9 mouse cellular contexts compared by ENCODE assay signal in genomic region chr14:27413961-27414360, GRCm38 (mm10). TPM values are rescaled to one million over a fixed set of nuclear protein-coding genes. Genes with fewer than 3 reads are reported as not detected.
DNase-seq lines count a peak whose midpoint lies in the region; ATAC-seq and TF ChIP-seq lines count a peak whose summit lies in the region.
"Had no signal": no experiment of that assay in that cellular context is flagged by ENCODE, and none has a peak within 500 bp of the region (broad histone marks: within the 10 kb centered on the region; RNA-seq: fewer than 3 reads in every experiment).

No protein-coding gene starts in this region.

- H3K4me3 ChIP-seq in hindbrain, embryonic 11.5 days (ENCODE audit: low read depth, low read length), result no peak overlapping the region
- no peak overlapping the region for H3K4me3 ChIP-seq in hindbrain, embryonic 12.5 days
- H3K4me3 ChIP-seq in stomach, postnatal 0 days (ENCODE audit: low read depth, low read length), result no peak overlapping the region
- no peak overlapping the region for H3K4me3 ChIP-seq in neural tube, embryonic 15.5 days (replicated peaks)
- H3K4me3 ChIP-seq: embryonic facial prominence, embryonic 15.5 days had no signal

- WGBS in hindbrain, embryonic 11.5 days, result 54% methylated on average over 4 of the region's 4 CpGs
- WGBS in hindbrain, embryonic 12.5 days, result 50% methylated on average over 4 of the region's 4 CpGs
- WGBS in stomach, postnatal 0 days, result 30% methylated on average over 4 of the region's 4 CpGs
- WGBS in neural tube, embryonic 15.5 days, result 54% methylated on average over 4 of the region's 4 CpGs

- H3K27me3 ChIP-seq in hindbrain, embryonic 11.5 days (ENCODE audit: control insufficient read depth, insufficient read depth, low read length), result no peaks in the 10 kb centered on the region
- no peaks in the 10 kb centered on the region for H3K27me3 ChIP-seq in hindbrain, embryonic 12.5 days
- no peaks in the 10 kb centered on the region for H3K27me3 ChIP-seq in stomach, postnatal 0 days (ENCODE audit: control insufficient read depth, insufficient read depth, low read length)
- H3K27me3 ChIP-seq in neural tube, embryonic 15.5 days (replicated peaks), result no peaks in the 10 kb centered on the region
- H3K27me3 ChIP-seq: embryonic facial prominence, embryonic 15.5 days had no signal

- no peak overlapping the region for H3K4me2 ChIP-seq in hindbrain, embryonic 11.5 days (replicated peaks; ENCODE audit: low read depth, low read length)
- H3K4me2 ChIP-seq in hindbrain, embryonic 12.5 days (replicated peaks), result no peak overlapping the region
- no peak overlapping the region for H3K4me2 ChIP-seq in stomach, postnatal 0 days (replicated peaks; ENCODE audit: low read depth)
- no peak overlapping the region for H3K4me2 ChIP-seq in neural tube, embryonic 15.5 days
- H3K4me2 ChIP-seq: embryonic facial prominence, embryonic 15.5 days had no signal

- no peak overlapping the region for H3K9ac ChIP-seq in hindbrain, embryonic 11.5 days (ENCODE audit: low read depth, low read length)
- H3K9ac ChIP-seq in hindbrain, embryonic 12.5 days, result no peak overlapping the region
- no peak overlapping the region for H3K9ac ChIP-seq in stomach, postnatal 0 days (ENCODE audit: low read length)
- H3K9ac ChIP-seq in neural tube, embryonic 15.5 days (replicated peaks), result no peak overlapping the region
- H3K9ac ChIP-seq: embryonic facial prominence, embryonic 15.5 days had no signal

- no peak for TF ChIP-seq EP300 in stomach, postnatal 0 days (optimal IDR thresholded peaks at IDR 0.05)

- no peak overlapping the region for H3K27ac ChIP-seq in hindbrain, embryonic 11.5 days (ENCODE audit: low read depth, low read length)
- H3K27ac ChIP-seq in hindbrain, embryonic 12.5 days, result no peak overlapping the region
- no peak overlapping the region for H3K27ac ChIP-seq in stomach, postnatal 0 days (replicated peaks)
- H3K27ac ChIP-seq in neural tube, embryonic 15.5 days (replicated peaks), result no peak overlapping the region
- H3K27ac ChIP-seq: embryonic facial prominence, embryonic 15.5 days had no signal

- TF ChIP-seq CTCF in stomach, postnatal 0 days (IDR thresholded peaks at IDR 0.05; ENCODE audit: low read depth), result peak; percentile 89

- no peak for ATAC-seq in hindbrain, embryonic 11.5 days (ENCODE audit: low FRiP score)
- ATAC-seq in hindbrain, embryonic 12.5 days (ENCODE audit: low FRiP score), result no peak
- ATAC-seq in stomach, postnatal 0 days (ENCODE audit: low FRiP score, low TSS enrichment), result no peak
- no peak for ATAC-seq in neural tube, embryonic 15.5 days (ENCODE audit: low FRiP score)

- DNase-seq in hindbrain, embryonic 11.5 days (ENCODE audit: low spot score), result peak; percentile 26
- DNase-seq in 3T3-L1 (ENCODE audit: low read depth, low spot score), result peak; percentile 75
- peak; percentile 38 for DNase-seq in ES-CJ7 (ENCODE audit: low read depth, low spot score)
- peak; percentile 56 for DNase-seq in forelimb bud, embryonic 11.5 days (ENCODE audit: low read depth, low spot score)
- no peak for DNase-seq in stomach, postnatal 0 days (ENCODE audit: low spot score)
- DNase-seq in ovary, postnatal 10 days (ENCODE audit: low spot score), result no peak

- no peaks in the 10 kb centered on the region for H3K9me3 ChIP-seq in hindbrain, embryonic 11.5 days (ENCODE audit: control insufficient read depth, low read length)
- H3K9me3 ChIP-seq in hindbrain, embryonic 12.5 days (replicated peaks), result no peaks in the 10 kb centered on the region
- no peaks in the 10 kb centered on the region for H3K9me3 ChIP-seq in stomach, postnatal 0 days (ENCODE audit: control insufficient read depth, low read length)
- no peaks in the 10 kb centered on the region for H3K9me3 ChIP-seq in neural tube, embryonic 15.5 days (replicated peaks)
- H3K9me3 ChIP-seq: embryonic facial prominence, embryonic 15.5 days had no signal

- H3K36me3 ChIP-seq in hindbrain, embryonic 11.5 days (ENCODE audit: control insufficient read depth, insufficient read depth, low read length), result no peaks in the 10 kb centered on the region
- H3K36me3 ChIP-seq in hindbrain, embryonic 12.5 days, result no peaks in the 10 kb centered on the region
- H3K36me3 ChIP-seq in stomach, postnatal 0 days (ENCODE audit: control insufficient read depth, insufficient read depth, low read length), result no peaks in the 10 kb centered on the region
- H3K36me3 ChIP-seq in neural tube, embryonic 15.5 days, result no peaks in the 10 kb centered on the region
- H3K36me3 ChIP-seq: embryonic facial prominence, embryonic 15.5 days had no signal

- H3K4me1 ChIP-seq in hindbrain, embryonic 11.5 days (replicated peaks; ENCODE audit: control insufficient read depth, insufficient read depth, low read length), result no peaks in the 10 kb centered on the region
- no peaks in the 10 kb centered on the region for H3K4me1 ChIP-seq in hindbrain, embryonic 12.5 days
- no peaks in the 10 kb centered on the region for H3K4me1 ChIP-seq in stomach, postnatal 0 days (replicated peaks; ENCODE audit: control insufficient read depth, insufficient read depth)
- H3K4me1 ChIP-seq in neural tube, embryonic 15.5 days, result no peaks in the 10 kb centered on the region
- H3K4me1 ChIP-seq: embryonic facial prominence, embryonic 15.5 days had no signal

RNA-seq across cellular contexts. Expression of gene Fam208a, which starts 14.7 kb away (rescaled TPM):
- polyA plus RNA-seq in hindbrain, embryonic 11.5 days (2014; fragmentation: Nextera tagmentation; extraction: Ambion mirVana), result 12.6 and 17.9 TPM in 2 replicates
- polyA plus RNA-seq in hindbrain, embryonic 12.5 days (2016; fragmentation: Nextera tagmentation; extraction: Ambion mirVana), result 22.7 and 24.0 TPM in 2 replicates
- 5.7 and 6.0 TPM in 2 replicates for polyA plus RNA-seq in stomach, postnatal 0 days (2015; fragmentation: Nextera tagmentation; extraction: Ambion mirVana)
- polyA plus RNA-seq in neural tube, embryonic 15.5 days (2015; fragmentation: Nextera tagmentation; extraction: Ambion mirVana), result 13.6 and 15.9 TPM in 2 replicates

Comparison
In these comparisons a context has a peak if more than half of its experiments do, and no peak if none do; other contexts are left out.
1. DNase-seq: peak in hindbrain, embryonic 11.5 days (single experiment), 3T3-L1 (single experiment), ES-CJ7 (single experiment) and forelimb bud, embryonic 11.5 days (single experiment); none in stomach, postnatal 0 days (single experiment) and ovary, postnatal 10 days (single experiment).